Mouse (Mus musculus) neural tube, embryonic 11.5 days (tissue): Measurements from ENCODE around the gene Plekha3. TPM values are rescaled to one million over a fixed set of nuclear protein-coding genes. Genes with fewer than 3 reads are reported as not detected.
A peak's percentile ranks its signal among the peaks of the same experiment; 100 is the strongest.

Experiments
- ATAC-seq: fragments of 200-750 bp; cut with Nextera tagmentation; 2 replicates; pipeline ENCODE4 v1.8.0; 2017; ENCODE audit warnings: moderate number of reproducible peaks, mild to moderate bottlenecking, moderate TSS enrichment, moderate library complexity; ENCODE audit not compliant: insufficient read depth, low FRiP score, low TSS enrichment
- DNase-seq: peaks from one replicate; pipeline ENCODE4 v3.0.0-alpha.2; 2015; ENCODE audit warnings: low spot score
- H3K27ac ChIP-seq: fragments of 300-500 bp; sonication (generic); 2 replicates; pipeline ENCODE4 v1.5.1; 2014; ENCODE audit warnings: low read depth, mild to moderate bottlenecking, low read length
- H3K27me3 ChIP-seq: fragments of 300-500 bp; sonication (generic); 2 replicates; pipeline ENCODE4 v1.6.1; 2014; ENCODE audit warnings: mild to moderate bottlenecking, low read length, mixed read lengths; ENCODE audit not compliant: control insufficient read depth, insufficient read depth
- H3K36me3 ChIP-seq: fragments of 300-500 bp; sonication (generic); 2 replicates; pipeline ENCODE4 v1.6.1; 2014; ENCODE audit warnings: mild to moderate bottlenecking, low read length, moderate library complexity, mixed read lengths; ENCODE audit not compliant: control insufficient read depth, insufficient read depth
- H3K4me1 ChIP-seq: fragments of 300-500 bp; sonication (generic); 2 replicates; pipeline ENCODE4 v1.6.1; 2014; ENCODE audit warnings: low read length, mixed read lengths; ENCODE audit not compliant: control insufficient read depth, insufficient read depth
- H3K4me2 ChIP-seq: fragments of 300-500 bp; sonication (generic); 2 replicates; pipeline ENCODE4 v1.6.1; 2014; ENCODE audit warnings: low read depth, mild to moderate bottlenecking, moderate library complexity
- H3K4me3 ChIP-seq: fragments of 300-500 bp; sonication (generic); 2 replicates; pipeline ENCODE4 v1.5.1; 2014; ENCODE audit warnings: low read depth, low read length
- H3K9ac ChIP-seq: fragments of 300-500 bp; sonication (generic); 2 replicates; pipeline ENCODE4 v1.6.1; 2014; ENCODE audit warnings: mild to moderate bottlenecking, low read length
- H3K9me3 ChIP-seq: fragments of 300-500 bp; sonication (generic); 2 replicates; pipeline ENCODE4 v1.6.1; 2016; ENCODE audit warnings: low read length; ENCODE audit not compliant: control insufficient read depth
- WGBS: fragments of 180-500 bp; shearing (Covaris S2); extraction: QIAGEN DNeasy Blood & Tissue Kit; methylation state at CpG from one replicate; pipeline ENCODE4 v1.1.7; 2014; 5-methylcytosine and 5-hydroxymethylcytosine counted together
- polyA plus RNA-seq: library from polyadenylated mRNA; unstranded; fragments of >200 nt; fragmentation: Nextera tagmentation; extraction: Ambion mirVana; gene quantifications from 2 replicates; pipeline ENCODE4 v1.2.1, GENCODE M21; 2014

Gene Plekha3
- polyA plus RNA-seq: 13.9 and 14.1 TPM in 2 replicates

DNA sequence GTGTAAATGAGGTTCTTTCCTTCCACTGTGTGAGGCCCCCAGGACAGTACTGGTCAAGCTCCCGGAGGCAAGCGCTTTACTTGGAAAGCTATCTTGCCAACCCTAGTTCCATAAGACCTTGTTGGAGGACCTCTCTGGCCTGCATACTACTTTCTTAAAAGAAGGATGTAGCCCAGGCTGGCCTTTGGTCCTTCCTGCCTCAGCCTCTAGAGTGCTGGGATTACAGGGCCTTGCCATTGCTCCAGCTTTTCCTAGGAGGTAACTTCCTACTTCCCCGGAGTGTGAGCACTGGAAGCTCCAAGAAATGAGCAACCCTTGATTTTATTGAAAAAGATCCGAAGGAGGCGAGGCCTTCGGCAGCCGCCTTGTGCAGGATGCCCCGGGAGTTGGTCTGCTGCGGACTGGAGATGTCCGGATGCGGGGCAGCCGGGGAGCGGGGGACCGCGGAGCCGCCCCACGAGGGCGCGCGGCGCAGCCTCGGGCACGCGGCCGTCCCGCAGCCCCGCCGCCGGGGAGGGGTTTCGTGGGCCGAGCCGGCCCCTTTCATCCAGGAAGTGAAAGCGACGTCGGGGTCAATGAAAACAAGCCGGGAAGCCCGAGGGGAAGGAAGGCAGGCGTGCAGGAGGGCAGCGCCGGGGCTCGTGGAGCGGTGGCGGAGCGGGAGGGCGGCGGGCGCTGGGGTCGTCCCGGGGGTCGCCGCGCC, at the start of gene Plekha3:
Gene Plekha3 (plus strand): TSS at position 557 of the 703 bp plus-strand sequence.
- Histone ChIP-seq H3K4me3 (peak within 1 kb of the TSS; percentile 81), H3K9me3 (no peaks in the 10 kb centered on the region), H3K4me1 (peaks cover 10% of the 10 kb centered on the region), H3K4me2 (peak within 1 kb of the TSS; percentile 46), H3K27ac (peak within 1 kb of the TSS; percentile 72), H3K36me3 (no peaks in the 10 kb centered on the region), H3K27me3 (no peaks in the 10 kb centered on the region), H3K9ac (peak within 1 kb of the TSS; percentile 87)
- peak; percentile 52 for ATAC-seq
- WGBS: 7% methylated on average over 31 of the region's 52 CpGs
- peak; percentile 83 for DNase-seq

DNA sequence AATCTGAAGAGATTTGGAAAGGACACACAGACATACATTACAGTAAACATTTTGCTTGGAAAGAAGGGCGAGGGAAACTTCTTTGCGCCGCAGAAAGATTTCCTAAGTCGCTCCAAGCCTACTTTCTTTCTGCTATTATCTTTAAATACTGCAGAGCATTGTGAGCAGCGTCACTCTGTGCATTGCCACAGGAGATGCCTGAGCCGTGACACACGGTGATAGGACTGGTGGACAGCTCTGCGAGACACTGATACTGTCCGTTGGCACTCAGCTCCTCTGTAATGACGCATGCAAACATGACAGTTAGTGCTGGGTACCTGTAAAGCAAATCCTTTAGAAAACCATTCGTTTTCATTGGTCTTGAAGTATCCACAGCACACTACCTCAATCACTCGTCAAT, 44.8 kb upstream of the Plekha3 start:
- WGBS: 94% methylated on average over 12 of the region's 12 CpGs
- ATAC-seq (no peak), DNase-seq (no peak)
- peaks cover 20% of the 10 kb centered on the region for H3K36me3 ChIP-seq
- no peaks in the 10 kb centered on the region for H3K4me1 ChIP-seq
- no peaks in the 10 kb centered on the region for H3K9me3 ChIP-seq
- H3K27me3 ChIP-seq: no peaks in the 10 kb centered on the region
- no peak overlapping the region for H3K4me2 ChIP-seq
- no peak overlapping the region for H3K4me3 ChIP-seq
- H3K9ac ChIP-seq: no peak overlapping the region
- no peak overlapping the region for H3K27ac ChIP-seq

DNA sequence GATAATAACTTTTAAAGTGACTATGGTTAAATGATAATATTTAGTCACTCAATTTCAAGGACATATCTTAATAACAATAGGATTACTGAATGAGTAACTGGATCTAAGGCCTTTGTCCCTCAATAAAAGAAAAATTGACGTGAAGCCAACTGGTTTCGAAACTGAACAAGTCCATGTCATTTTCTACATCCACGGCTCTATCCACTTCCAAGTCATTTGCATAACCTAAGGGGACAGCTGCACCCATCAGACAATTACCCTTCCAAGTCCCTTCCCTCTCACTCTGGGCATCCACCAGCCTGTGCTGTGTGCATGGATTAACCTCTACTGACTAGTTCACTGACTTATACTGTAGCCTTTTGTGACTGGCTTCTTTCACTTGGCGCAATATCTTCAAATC, 43.5 kb upstream of the Plekha3 start:
- no peak overlapping the region for H3K9ac ChIP-seq
- H3K27me3 ChIP-seq: no peaks in the 10 kb centered on the region
- WGBS: 94% methylated on average over 4 of the region's 4 CpGs
- H3K27ac ChIP-seq: no peak overlapping the region
- H3K4me3 ChIP-seq: no peak overlapping the region
- ATAC-seq: no peak
- no peak overlapping the region for H3K4me2 ChIP-seq
- no peak for DNase-seq
- H3K4me1 ChIP-seq: no peaks in the 10 kb centered on the region
- H3K9me3 ChIP-seq: no peaks in the 10 kb centered on the region
- H3K36me3 ChIP-seq: peaks cover 22% of the 10 kb centered on the region

DNA sequence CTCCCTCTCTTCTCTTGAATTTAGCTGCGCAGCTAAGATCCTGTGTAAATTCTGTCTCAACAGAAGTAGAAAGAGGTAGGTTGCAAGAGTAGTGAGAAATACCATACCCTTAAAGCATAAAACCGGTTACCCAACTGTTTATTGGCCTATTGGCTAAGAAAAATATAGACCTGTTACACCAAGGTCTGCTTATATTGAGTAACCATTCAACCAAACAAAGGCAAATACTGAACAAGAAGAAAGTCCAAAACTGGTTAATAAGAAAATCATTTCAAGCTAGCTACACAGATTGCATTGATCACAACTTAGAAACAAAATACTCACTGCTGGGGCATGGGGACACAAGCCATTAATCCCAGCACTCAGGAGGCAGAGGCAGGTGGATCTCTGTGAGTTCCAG, 35.4 kb upstream of the Plekha3 start:
- Histone ChIP-seq H3K27me3 (no peaks in the 10 kb centered on the region), H3K4me1 (no peaks in the 10 kb centered on the region), H3K9me3 (no peaks in the 10 kb centered on the region), H3K9ac (no peak overlapping the region), H3K4me2 (no peak overlapping the region), H3K4me3 (no peak overlapping the region), H3K36me3 (peaks cover 14% of the 10 kb centered on the region; the same call in 1 of the 2 replicates), H3K27ac (no peak overlapping the region)
- 97% methylated on average over 2 of the region's 2 CpGs for WGBS
- DNase-seq (no peak), ATAC-seq (no peak)

DNA sequence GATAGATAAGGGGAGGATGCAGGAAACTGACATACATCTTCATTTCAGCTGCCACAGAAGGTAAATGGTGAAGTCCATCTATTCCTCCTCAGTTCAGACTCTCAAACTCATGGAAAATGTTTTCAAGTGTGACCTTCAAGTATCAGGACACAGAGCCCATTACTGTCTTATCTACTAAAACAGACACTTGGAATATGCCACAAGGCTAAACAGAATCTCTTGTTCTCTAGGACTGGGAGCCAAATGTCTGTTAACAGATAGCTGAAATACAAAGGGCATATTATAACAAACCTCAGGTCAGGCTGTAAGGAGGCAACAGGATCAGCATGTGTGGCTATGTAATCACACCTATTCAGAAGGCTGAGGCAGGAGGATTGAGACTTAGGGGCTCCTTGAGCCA, 31.3 kb upstream of the Plekha3 start:
- Histone ChIP-seq H3K36me3 (0 out of 2 replicates have a peak, but pooled peaks cover 4% of the 10 kb centered on the region), H3K4me2 (no peak overlapping the region), H3K4me1 (no peaks in the 10 kb centered on the region), H3K9ac (no peak overlapping the region), H3K27ac (no peak overlapping the region), H3K9me3 (no peaks in the 10 kb centered on the region), H3K4me3 (no peak overlapping the region), H3K27me3 (no peaks in the 10 kb centered on the region)
- DNase-seq (no peak), ATAC-seq (no peak)

DNA sequence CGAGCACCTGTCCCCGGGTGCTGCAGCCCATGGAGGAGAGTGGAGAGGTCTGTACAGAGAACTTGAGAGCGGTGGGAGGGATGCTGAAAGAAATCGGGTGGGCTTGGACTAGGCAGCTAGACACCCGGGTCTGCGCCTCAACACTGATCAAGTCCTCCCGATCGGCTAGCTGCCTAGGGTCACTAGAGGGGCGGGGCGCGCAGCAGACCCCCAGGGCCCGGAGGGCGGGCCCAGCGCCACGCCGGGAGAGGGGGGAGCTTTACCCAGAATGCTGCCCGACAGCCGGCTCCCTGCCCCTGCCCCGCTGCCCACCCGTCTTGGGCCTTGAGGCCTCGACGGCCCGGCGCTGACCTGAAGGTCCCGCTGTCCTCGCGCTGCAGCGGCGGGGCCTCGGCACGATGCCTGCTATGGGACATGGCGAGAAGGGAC, 27.6 kb upstream of the Plekha3 start:
- no peaks in the 10 kb centered on the region for H3K27me3 ChIP-seq
- H3K4me1 ChIP-seq: no peaks in the 10 kb centered on the region
- H3K4me2 ChIP-seq: peak overlapping the region; percentile 84
- peak overlapping the region; percentile 73 for H3K4me3 ChIP-seq
- no peaks in the 10 kb centered on the region for H3K36me3 ChIP-seq
- peak overlapping the region; percentile 90 for H3K27ac ChIP-seq
- peak; percentile 62 for ATAC-seq
- H3K9ac ChIP-seq: peak overlapping the region; percentile 79
- WGBS: under 1% methylated on average over 31 of the region's 32 CpGs
- no peaks in the 10 kb centered on the region for H3K9me3 ChIP-seq
- no peak for DNase-seq

DNA sequence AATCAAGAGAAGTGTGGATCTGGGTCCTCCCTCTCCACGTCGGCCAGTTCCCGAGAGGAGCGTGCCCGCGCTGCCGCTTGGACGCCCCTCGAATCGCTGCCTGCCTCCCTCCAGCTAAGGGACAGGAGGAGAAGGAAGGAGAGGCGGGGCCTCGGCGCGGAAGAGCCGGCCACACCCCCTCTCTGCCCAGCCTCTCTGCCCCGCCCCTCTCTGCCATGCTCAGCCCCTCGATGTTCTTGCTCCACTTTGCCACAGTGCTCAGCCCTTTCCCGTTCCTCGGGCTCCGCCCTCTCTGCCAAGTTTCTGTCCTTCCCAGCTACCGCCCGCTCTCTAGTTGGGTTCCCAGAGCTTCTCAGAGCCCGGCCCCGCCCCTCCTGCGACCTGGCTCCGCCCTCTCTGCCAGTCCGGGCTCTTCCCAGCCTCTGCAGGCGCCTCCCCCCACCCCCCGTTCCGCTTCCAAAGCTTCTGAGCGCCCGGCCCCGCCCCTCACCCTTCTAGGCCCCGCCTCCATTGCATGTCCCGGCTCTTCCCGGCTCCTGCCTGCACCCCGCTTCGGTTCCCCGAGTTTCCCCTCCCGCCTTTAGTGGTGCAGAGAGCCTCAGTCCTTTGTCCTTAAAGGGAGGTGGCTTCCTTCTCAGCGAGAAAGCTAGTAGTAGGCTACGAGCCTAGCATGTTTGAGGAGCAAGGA, 27.1 kb upstream of the Plekha3 start, which contains the start of the genes Prkra and Pjvk:
Gene Prkra (minus strand): TSS at position 133 of the 688 bp plus-strand sequence.
Gene Pjvk (plus strand): TSS at position 594 of the 688 bp plus-strand sequence.
- H3K36me3 ChIP-seq: no peaks in the 10 kb centered on the region
- DNase-seq (peak; percentile 99), ATAC-seq (peak; percentile 98)
- H3K4me1 ChIP-seq: no peaks in the 10 kb centered on the region
- peak within 1 kb of the TSS; percentile 73 for H3K4me3 ChIP-seq
- no peaks in the 10 kb centered on the region for H3K27me3 ChIP-seq
- H3K4me2 ChIP-seq: peak within 1 kb of the TSS; percentile 84
- H3K9me3 ChIP-seq: no peaks in the 10 kb centered on the region
- H3K27ac ChIP-seq: peak within 1 kb of the TSS; percentile 90
- peak within 1 kb of the TSS; percentile 79 for H3K9ac ChIP-seq
- WGBS: under 1% methylated on average over 33 of the region's 42 CpGs

DNA sequence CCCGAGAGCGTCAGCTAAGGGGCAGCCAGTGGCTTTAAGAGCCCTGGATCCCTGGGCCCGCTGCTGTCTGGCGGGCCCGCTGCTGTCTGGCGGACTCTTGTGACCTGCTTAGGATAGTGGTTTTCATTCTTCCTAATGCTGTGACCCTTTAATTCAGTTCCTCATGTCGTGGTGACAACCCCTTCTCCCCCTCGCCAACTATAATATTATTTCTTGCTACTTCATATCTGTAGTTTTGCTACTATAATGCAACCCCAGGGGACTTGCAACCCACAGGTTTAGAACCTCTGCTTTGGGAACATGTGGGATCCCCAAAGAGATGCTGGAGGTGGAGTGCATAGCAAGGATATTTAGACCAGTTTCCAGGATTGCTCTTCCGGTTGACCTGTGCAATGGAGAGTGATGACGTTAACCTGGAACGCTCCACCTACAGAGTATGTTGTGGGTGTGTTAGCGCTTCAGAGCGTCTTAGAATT, 26.4 kb upstream of the Plekha3 start:
- H3K36me3 ChIP-seq: no peaks in the 10 kb centered on the region
- peak overlapping the region; percentile 77 for H3K27ac ChIP-seq
- H3K9me3 ChIP-seq: no peaks in the 10 kb centered on the region
- DNase-seq: no peak
- peak overlapping the region; percentile 73; the same call in 1 of the 2 replicates for H3K4me3 ChIP-seq
- ATAC-seq: peak; percentile 42
- H3K9ac ChIP-seq: peak overlapping the region; percentile 61
- peak overlapping the region; percentile 84 for H3K4me2 ChIP-seq
- no peaks in the 10 kb centered on the region for H3K4me1 ChIP-seq
- no peaks in the 10 kb centered on the region for H3K27me3 ChIP-seq
- WGBS: 37% methylated on average over 13 of the region's 13 CpGs
